ENCODE assay signal across 12 mouse cellular contexts in the genomic region with DNA sequence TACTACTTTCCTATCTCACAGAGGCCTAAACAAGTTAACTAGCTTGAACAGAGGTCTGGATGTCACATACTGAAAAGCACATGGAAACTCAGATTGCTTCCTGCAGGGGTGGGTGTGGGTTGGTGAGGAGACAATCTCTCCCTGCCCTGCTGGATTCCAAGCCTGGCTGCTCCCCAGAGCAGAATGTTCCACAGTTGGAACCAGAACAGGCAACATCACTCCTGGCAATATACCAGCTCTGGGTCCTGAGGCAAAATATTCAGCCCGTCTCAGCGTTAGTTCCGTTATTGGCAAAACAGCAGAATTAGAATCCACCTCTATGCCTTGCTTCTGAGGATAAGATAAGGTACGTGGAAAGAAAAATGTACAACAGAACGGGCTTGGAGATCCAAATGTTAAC. TPM values are rescaled to one million over a fixed set of nuclear protein-coding genes. Genes with fewer than 3 reads are reported as not detected.
A peak's percentile ranks its signal among the peaks of the same experiment; 100 is the strongest.
DNase-seq lines count a peak whose midpoint lies in the region; ATAC-seq and TF ChIP-seq lines count a peak whose summit lies in the region.
"Had no signal": no experiment of that assay in that cellular context is flagged by ENCODE, and none has a peak within 500 bp of the region (broad histone marks: within the 10 kb centered on the region; RNA-seq: fewer than 3 reads in every experiment).

No protein-coding gene starts in this region.

- H3K4me3 ChIP-seq in kidney, adult 2 months (ENCODE audit: insufficient read depth, low read depth, low read length), result no peak overlapping the region
- H3K4me3 ChIP-seq: limb, embryonic 12.5 days had no signal

- ATAC-seq in cerebellum, adult (ENCODE audit: insufficient number of reproducible peaks, low FRiP score, low TSS enrichment), result no peak

- H3K27ac ChIP-seq in kidney, adult 2 months (ENCODE audit: insufficient read depth, low read depth, low read length), result no peak overlapping the region
- H3K27ac ChIP-seq: limb, embryonic 12.5 days had no signal

- no peak for TF ChIP-seq CTCF in kidney, adult 2 months (conservative IDR thresholded peaks at IDR 0.05; ENCODE audit: insufficient read depth, insufficient read length, low read depth, low read length)

- WGBS in kidney, adult 2 months, result 68% methylated on average over 5 of the region's 5 CpGs

- peak; percentile 66 for DNase-seq in cerebellum, postnatal 10 days
- DNase-seq in kidney, adult 2 months, result peak; percentile 8
- DNase-seq in kidney, postnatal 10 days, result no peak
- peak; percentile 47 for DNase-seq in adipocyte (ENCODE audit: low spot score)
- DNase-seq in heart, postnatal 4 days, result peak; percentile 53
- no peak for DNase-seq in ovary, postnatal 36 days (ENCODE audit: low spot score)
- no peak for DNase-seq in right cerebral cortex, adult 18-20 months
- DNase-seq: kidney, postnatal 36 days; spleen, adult 18-20 months; thymus, postnatal 14 days had no signal

- peaks cover 1% of the 10 kb centered on the region; the same call in 1 of the 2 replicates for H3K27me3 ChIP-seq in kidney, adult 2 months (replicated peaks; ENCODE audit: control insufficient read depth, insufficient read depth, low read length)

- no peak for TF ChIP-seq POLR2A in kidney, adult 2 months (IDR thresholded peaks at IDR 0.05; ENCODE audit: low read depth, low read length)

- no peaks in the 10 kb centered on the region for H3K36me3 ChIP-seq in kidney, adult 2 months (ENCODE audit: control insufficient read depth, insufficient read depth, low read length)
- H3K36me3 ChIP-seq: limb, embryonic 12.5 days had no signal

- H3K4me1 ChIP-seq in kidney, adult 2 months (ENCODE audit: control insufficient read depth, insufficient read depth, low read length), result no peaks in the 10 kb centered on the region

RNA-seq across cellular contexts. Expression of gene Calcoco1, which starts 28.3 kb away (rescaled TPM):
- 57.7 and 60.6 TPM in 2 replicates for polyA plus RNA-seq in kidney, adult 2 months (2012; rRNA removed)
- total RNA-seq in heart, postnatal 4 days (2021), result 10 to 100 TPM; 65.6 to 71.0 TPM

Comparison
In these comparisons a context has a peak if more than half of its experiments do, and no peak if none do; other contexts are left out.
1. DNase-seq: peak in cerebellum, postnatal 10 days (2 of 2), kidney, adult 2 months (single experiment), adipocyte (single experiment) and heart, postnatal 4 days (single experiment); none in kidney, postnatal 10 days (single experiment), ovary, postnatal 36 days (single experiment) and right cerebral cortex, adult 18-20 months (single experiment).